Mouse (Mus musculus) left cerebral cortex, postnatal 4 days (tissue): ENCODE data around the gene Ssbp1. TPM values are rescaled to one million over a fixed set of nuclear protein-coding genes. Genes with fewer than 3 reads are reported as not detected.

Source experiments
- DNase-seq: peaks from one replicate; pipeline ENCODE4 v3.0.0-alpha.2; 2022
- intact Hi-C: fragments of 180-260 bp; cut with DNase I; formaldehyde crosslinking; loops from one replicate; pipeline ENCODE4 v1.15.1; 2025
- total RNA-seq, 2 experiments: library from RNA; stranded (reverse); gene quantifications; 2 replicates each; pipeline ENCODE4 v1.2.3; 2021

Gene Ssbp1
- total RNA-seq, 2 experiments from 2014 or later = 38.1 to 38.2 TPM

- no peak for DNase-seq
- intact Hi-C loops = no loop called here
Measured at GRCm38 (mm10) chr6:40454436-40455041, 16.6 kb upstream of the Ssbp1 start.

- no peak for DNase-seq
- intact Hi-C loops = no loop called here
Measured at GRCm38 (mm10) chr6:40465710-40466109, 5.4 kb upstream of the Ssbp1 start.

GRCm38 (mm10) chr6:40471720-40472010 lies 513 bp downstream of the Ssbp1 start:
- intact Hi-C loops = no loop called here
- DNase-seq = no peak

- intact Hi-C loops = loop anchor here (5.0 kb wide), 1 partner anchor 211 kb away; no protein-coding TSS in a partner anchor
- DNase-seq = no peak
Measured at GRCm38 (mm10) chr6:40476132-40476531, 5.0 kb downstream of the Ssbp1 start.

GRCm38 (mm10) chr6:40479705-40480104 lies 8.6 kb downstream of the Ssbp1 start:
- no peak for DNase-seq
- intact Hi-C loops = loop anchor here (5.0 kb wide), 1 partner anchor 208 kb away; no protein-coding TSS in a partner anchor

- intact Hi-C loops = no loop called here
- no peak for DNase-seq
Measured at GRCm38 (mm10) chr6:40482318-40482717, 11.2 kb downstream of the Ssbp1 start.

- intact Hi-C loops = no loop called here
- no peak for DNase-seq
Measured at GRCm38 (mm10) chr6:40490933-40491332, 19.8 kb downstream of the Ssbp1 start, which contains the start of gene Tas2r137. Tas2r137 (plus strand) TSS chr6:40491233.

- intact Hi-C loops = no loop called here
- no peak for DNase-seq
Measured at GRCm38 (mm10) chr6:40493229-40493628, 22.1 kb downstream of the Ssbp1 start, which contains the start of gene Tas2r108. Tas2r108 (plus strand) TSS chr6:40493529.

- intact Hi-C loops = no loop called here
- no peak for DNase-seq
Measured at GRCm38 (mm10) chr6:40519408-40519807, 48.3 kb downstream of the Ssbp1 start, which contains the start of gene Prss37. Prss37 (minus strand) TSS chr6:40519508.

Other genes starting within 250 kb of the Ssbp1 start
- 10 to 100 TPM; 65.5 to 72.8 TPM for gene Agk, start 146.2 kb upstream of the Ssbp1 start, total RNA-seq
- 10 to 100 TPM; 26.5 to 27.7 TPM for gene E330009J07Rik, start 35.2 kb upstream of the Ssbp1 start, total RNA-seq
- gene Wee2, start 32.3 kb upstream of the Ssbp1 start, total RNA-seq = not detected
- gene Tas2r137, start 19.9 kb downstream of the Ssbp1 start, total RNA-seq = under 1 TPM; 0.34 to 0.36 TPM
- gene Tas2r108, start 22.2 kb downstream of the Ssbp1 start, total RNA-seq = not detected
- not detected for gene Prss37, start 48.2 kb downstream of the Ssbp1 start, total RNA-seq
- not detected for gene Olfr461, start 83.7 kb downstream of the Ssbp1 start, total RNA-seq
- not detected for gene Olfr460, start 98.1 kb downstream of the Ssbp1 start, total RNA-seq
- gene Clec5a, start 114.5 kb downstream of the Ssbp1 start, total RNA-seq = under 1 TPM; 0.44 to 0.50 TPM
- gene Tas2r138, start 142.0 kb downstream of the Ssbp1 start, total RNA-seq = not detected
- under 1 TPM; 0.18 to 0.28 TPM for gene Mgam, start 157.5 kb downstream of the Ssbp1 start, total RNA-seq